Mouse (Mus musculus) embryonic stem cell, embryonic (primary cell): ENCODE data around the gene Ptpn5.

Source experiments
- CTCF ChIA-PET, 4 experiments: fragments of 300-600 bp in 2 of 4; fragments of 350-600 bp in 2 of 4; sonication (Branson Sonifier 250); formaldehyde crosslinking; loops; one replicate each; lab custom pipeline; 2022; ENCODE audit warnings: inconsistent platforms in 2 of 4; lab: Charles Lee
- POLR2A ChIA-PET, 4 experiments: fragments of 300-600 bp in 2 of 4; fragments of 350-600 bp in 2 of 4; sonication (Branson Sonifier 250); formaldehyde crosslinking; loops; one replicate each; lab custom pipeline; 2022; ENCODE audit warnings: antibody characterized with exemption in 4 of 4, inconsistent platforms in 1 of 4; lab: Charles Lee

The Ptpn5 gene

DNA sequence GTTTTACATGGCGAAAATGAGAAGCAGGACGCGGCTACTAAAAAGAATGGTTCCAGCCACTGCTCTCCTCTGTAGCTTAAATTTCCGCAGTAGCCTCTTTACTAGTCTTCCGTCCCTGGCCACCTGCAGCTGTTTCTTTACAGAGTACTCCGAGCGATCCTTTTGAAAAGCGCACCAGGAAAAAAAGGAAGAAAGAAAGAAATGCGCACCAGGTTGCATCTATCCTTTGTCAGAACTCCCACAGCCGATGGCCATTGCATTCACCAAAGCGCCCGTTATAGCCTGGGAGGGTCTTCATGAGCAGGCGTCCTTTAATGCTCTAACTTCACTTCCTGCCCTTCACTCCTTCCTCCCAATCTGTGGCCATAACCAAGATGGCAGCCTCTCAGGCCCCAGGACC, at the start of gene Ptpn5:
Ptpn5 (minus strand) TSS at position 354 of the 400 bp plus-strand sequence.
- CTCF ChIA-PET, result interaction anchor here (0.9 to 2.5 kb wide), 6 partner anchors 9 to 118 kb away, joined by 3 to 8 read pairs (median 4); no protein-coding TSS in a partner anchor
- POLR2A ChIA-PET, result no interaction called here

DNA sequence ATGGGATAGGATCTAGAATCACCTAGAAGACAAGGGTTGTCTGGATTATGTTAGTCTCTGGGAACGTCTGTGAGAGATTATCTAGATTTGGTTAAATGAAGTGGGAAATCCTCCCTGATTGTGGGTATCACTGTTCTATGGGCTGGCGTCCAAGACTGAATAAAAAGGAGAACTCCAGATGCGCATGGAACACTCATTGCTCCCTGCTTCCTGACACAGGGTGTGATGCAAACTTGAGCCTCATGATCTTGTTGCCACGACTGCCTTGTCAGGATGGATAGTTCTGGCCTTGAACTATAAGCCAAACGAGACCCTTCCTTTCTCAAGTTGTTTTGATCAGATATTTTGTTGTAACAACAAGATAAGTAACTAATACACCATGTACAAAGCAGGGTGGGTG, 37.3 kb upstream of the Ptpn5 start:
- ChIA-PET POLR2A (no interaction called here), CTCF (no interaction called here)

DNA sequence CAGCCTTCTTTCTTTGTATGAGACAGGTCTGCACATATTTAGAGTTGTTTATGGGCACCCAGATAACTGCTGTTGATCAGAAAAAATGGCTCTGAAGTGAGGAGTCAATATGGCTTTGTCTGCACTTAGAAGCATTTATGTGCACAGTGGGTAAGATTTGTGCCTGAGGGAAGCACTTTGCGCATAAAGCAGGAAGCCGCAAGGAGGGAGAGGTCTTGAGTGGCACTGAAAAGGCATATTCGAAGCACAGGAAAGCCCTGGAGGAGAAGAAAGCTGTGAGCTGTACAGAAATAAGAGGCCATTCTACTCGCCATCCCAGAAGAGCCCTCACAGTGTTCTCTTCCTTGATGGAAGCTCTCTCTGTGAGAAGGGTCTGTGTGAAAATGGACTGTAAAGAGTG, 31.5 kb upstream of the Ptpn5 start:
- ChIA-PET CTCF (interaction anchor here in 1 of 4 experiments (0.6 kb wide), 1 partner anchor 14 kb away, joined by 3 read pairs; no protein-coding TSS in a partner anchor), POLR2A (no interaction called here)

DNA sequence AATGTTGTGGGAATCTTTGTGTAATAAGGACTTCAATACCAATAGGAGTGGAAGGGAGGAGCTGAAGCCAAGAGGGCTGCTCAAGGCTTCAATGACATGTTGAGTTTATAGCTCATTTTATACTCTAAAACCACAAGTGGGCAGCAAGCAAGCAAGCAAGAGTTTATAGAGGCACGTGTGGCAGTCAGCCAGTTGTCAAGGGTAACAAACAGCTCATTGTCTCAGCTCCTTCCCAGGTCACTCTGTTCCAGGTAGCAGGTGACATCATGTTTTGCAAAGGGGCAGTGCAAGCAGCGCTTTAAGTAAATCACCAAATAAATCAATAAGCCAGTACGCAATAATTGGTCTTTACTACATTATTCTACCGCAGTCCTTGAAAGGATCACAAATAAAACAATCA, 29.7 kb upstream of the Ptpn5 start:
- POLR2A ChIA-PET, result no interaction called here
- CTCF ChIA-PET, result no interaction called here

DNA sequence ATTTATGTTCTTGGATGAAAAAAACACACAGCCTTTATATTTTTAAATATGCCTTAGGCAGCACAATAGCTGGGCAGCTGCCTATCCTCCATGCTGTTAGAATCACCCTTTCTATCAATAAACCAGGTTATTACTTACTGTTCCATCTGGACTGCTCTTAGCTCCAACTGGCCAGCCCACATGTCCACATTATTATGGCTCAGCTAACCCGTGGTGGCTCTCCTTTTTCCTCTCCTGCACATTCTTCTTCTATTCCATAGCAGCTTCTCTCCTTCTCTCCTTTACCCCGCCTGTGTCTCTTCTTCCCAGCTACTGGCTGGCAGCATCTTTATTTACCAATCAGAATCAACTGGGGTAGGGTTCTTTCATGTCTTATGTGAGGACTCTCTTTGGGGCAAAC, 25.0 kb upstream of the Ptpn5 start:
- ChIA-PET CTCF (interaction anchor here in 1 of 4 experiments (0.9 kb wide), 1 partner anchor 15 kb away, joined by 3 read pairs; no protein-coding TSS in a partner anchor), POLR2A (no interaction called here)

DNA sequence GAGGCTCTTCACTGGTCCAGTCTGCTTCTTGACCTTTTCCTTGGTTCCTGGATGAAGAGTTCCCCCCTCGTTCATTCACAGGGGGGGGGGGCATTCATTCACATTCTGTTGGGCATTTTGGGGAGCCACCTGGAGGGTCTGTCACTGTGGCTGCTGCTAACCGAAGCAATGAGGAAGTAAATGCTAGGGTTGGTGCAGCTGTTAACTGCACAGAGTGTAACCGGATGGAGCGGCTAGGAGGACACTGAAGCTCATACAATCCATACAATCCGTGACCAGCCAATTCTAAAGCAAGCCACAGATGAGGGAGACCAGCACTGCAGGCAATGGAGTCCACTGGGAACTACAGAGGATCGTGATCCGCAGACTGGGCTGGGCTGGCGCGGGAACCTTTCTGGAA, 24.3 kb upstream of the Ptpn5 start:
- ChIA-PET POLR2A (no interaction called here), CTCF (no interaction called here)

DNA sequence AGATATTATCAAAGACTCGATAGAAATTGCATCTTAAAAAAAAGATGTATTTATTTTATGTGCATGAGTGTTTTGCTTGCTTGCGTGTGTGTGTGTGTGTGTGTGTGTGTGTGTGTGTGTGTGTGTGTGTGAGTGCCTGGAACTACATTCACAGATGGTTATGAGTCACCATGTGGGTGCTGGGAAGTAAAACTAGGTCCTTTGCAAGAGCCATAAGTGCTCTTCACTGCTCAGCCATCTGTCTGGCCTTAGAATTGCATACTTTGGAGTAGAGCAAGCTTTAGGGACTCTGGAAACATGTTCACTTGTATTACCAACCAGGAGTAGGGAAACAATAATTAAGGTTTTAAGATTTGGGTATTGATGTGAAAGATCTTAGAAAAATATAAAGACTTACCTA, 22.4 kb upstream of the Ptpn5 start:
- ChIA-PET CTCF (interaction anchor here in 3 of 4 experiments (0.5 to 1.1 kb wide), 6 partner anchors 10 to 674 kb away, joined by 3 to 5 read pairs (median 3); no protein-coding TSS in a partner anchor), POLR2A (interaction anchor here in 1 of 4 experiments (0.6 kb wide), 1 partner anchor 18 kb away, joined by 5 read pairs; no protein-coding TSS in a partner anchor)

DNA sequence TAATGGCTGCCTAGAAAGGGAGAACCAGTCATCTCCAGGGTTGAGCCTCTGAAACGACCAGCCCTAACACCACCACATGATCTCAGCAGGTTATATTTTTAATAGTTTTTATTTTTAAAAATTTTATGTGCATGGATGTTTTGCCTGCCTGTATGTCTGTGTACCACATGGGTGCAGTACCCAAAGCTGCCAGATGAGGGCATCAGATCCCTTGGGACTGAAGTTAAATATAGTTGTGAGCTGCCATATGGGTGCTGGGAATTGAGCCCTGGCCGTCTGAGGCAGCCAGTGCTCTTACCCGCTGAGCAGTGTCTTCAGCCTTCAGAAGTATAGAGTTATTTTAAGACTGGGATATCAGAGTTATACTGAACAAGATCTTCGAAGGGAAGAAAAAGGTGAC, 21.9 kb upstream of the Ptpn5 start:
- ChIA-PET POLR2A (interaction anchor here in 1 of 4 experiments (0.6 kb wide), 1 partner anchor 18 kb away, joined by 5 read pairs; no protein-coding TSS in a partner anchor), CTCF (interaction anchor here in 3 of 4 experiments (0.5 to 1.1 kb wide), 7 partner anchors 9 to 674 kb away, joined by 3 to 5 read pairs (median 3); no protein-coding TSS in a partner anchor)

DNA sequence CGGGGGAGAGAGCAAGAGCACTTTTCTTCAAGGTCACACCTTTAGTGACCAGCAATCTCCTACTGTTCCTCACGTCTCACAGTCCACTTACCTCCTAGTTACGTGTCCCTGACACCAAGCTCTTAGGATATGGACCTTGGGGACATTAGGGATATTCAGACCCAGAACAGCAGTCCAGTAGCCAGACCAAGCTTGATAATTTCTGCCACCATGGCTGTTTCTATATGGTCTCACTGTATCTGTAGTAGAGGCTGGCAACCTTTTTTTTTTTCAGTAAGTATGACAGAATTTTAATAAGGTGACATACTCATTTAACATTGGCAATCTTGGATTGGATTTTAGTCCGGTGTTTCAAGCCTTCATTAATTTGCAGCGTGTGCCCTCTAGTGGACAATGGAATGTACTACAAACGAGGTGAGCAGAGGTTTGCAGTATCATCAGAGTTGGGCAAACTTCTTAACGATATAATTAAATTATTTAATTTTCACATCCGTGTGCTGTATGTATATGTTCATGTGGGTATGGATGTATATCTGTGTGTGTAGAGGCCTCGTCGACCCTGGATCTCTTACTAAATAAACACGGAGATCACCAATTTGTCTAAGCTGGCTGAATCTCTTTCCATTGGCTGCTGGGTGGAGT, 17.1 kb upstream of the Ptpn5 start:
- ChIA-PET CTCF (interaction anchor here (0.7 to 2.1 kb wide), 18 partner anchors 15 to 1067 kb away, joined by 3 to 8 read pairs (median 4); partner anchors contain the start of genes Ptpn5 (in 1 of the 4) and Uevld (in 1 of the 4)), POLR2A (no interaction called here)

DNA sequence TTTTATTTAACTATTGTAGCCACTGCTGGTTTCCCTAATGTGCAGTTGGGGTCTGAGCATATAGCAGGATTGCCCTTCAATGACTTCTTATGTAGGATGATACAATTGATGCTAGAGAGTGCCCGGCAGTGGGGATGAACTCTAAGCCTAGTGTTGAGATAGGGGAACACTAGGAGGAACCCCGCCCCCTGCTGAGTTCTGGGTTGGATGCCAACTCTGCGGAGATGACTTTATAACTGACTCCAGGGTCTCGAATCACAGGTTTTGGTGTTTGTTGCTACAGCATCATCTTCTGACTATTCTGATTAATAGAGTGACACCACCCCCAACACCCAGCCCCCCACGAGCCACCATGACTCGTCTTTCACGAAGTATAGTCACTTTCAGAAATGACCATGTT, 14.8 kb upstream of the Ptpn5 start:
- ChIA-PET CTCF (interaction anchor here in 2 of 4 experiments (1.0 to 1.2 kb wide), 4 partner anchors 8 to 126 kb away, joined by 3 read pairs; no protein-coding TSS in a partner anchor), POLR2A (interaction anchor here in 1 of 4 experiments (0.6 kb wide), 1 partner anchor 25 kb away, joined by 3 read pairs; no protein-coding TSS in a partner anchor)

DNA sequence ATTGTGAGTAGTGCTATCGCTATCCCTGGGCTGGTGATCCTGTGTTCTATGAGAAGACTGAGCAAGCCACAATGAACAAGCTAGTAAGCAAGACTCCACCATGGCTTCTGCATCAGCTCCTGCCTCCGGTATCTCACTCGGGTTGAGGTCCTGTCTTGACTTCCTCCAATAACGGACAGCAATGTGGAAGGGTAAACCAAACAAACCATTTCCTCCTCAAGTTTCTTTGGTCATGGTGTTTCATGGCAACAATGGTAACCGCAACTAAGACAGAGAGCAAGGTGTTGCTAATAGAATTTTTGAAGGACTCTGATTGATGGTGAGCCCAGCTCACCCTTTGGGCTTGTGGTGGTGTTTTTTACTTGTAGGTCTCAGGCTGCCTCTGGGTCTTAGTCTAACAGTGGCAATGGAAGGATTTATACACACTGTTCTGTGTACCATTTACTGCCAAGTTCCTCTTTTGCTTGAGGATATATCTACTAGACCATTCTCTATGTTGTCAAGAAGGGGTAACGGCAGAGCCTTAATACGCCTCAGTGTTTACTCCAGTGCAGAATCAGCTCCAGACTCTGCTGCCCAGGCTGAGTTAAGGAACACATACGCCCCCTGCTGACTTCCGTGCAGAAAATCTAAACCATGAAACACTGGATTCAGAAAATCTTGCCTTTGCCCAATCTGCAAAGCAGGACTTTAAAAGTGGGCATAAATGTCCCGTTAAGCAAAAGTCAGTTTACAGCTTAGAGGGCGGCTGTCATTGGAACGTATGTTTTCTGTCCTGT, 12.7 kb upstream of the Ptpn5 start:
- CTCF ChIA-PET, result interaction anchor here (0.6 to 2.0 kb wide), 15 partner anchors 9 to 183 kb away, joined by 3 to 5 read pairs (median 3); partner anchors contain the start of gene Spty2d1 (in 1 of the 4)
- POLR2A ChIA-PET, result interaction anchor here in 2 of 4 experiments (0.6 to 1.1 kb wide), 2 partner anchors 123 to 1930 kb away, joined by 3 read pairs; partner anchors contain the start of gene Tead2 (in 1 of the 2)

DNA sequence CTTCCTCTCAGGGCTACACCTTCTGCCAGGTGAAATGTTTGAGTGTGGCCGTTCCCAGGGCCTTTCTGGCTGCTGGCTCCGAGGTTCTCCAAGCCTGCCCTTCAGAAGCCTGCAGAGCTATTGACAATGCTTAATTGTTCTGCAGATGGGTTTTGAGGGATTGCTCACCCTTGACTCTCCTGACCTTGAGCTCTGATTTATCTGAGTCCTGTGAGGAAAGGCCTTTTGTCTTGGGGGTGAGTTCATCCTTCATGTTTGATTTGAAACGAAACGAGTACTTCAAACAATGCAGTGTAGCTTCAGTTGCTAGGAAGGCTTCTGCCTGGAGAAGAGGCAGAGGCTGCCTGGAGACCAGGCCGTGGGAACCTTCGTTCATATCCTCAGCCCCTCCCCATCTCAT, 10.8 kb upstream of the Ptpn5 start:
- ChIA-PET CTCF (interaction anchor here in 3 of 4 experiments (0.5 to 1.9 kb wide), 5 partner anchors 12 to 820 kb away, joined by 4 to 9 read pairs (median 5); no protein-coding TSS in a partner anchor), POLR2A (interaction anchor here in 1 of 4 experiments (0.5 kb wide), 1 partner anchor 181 kb away, joined by 3 read pairs; no protein-coding TSS in a partner anchor)

DNA sequence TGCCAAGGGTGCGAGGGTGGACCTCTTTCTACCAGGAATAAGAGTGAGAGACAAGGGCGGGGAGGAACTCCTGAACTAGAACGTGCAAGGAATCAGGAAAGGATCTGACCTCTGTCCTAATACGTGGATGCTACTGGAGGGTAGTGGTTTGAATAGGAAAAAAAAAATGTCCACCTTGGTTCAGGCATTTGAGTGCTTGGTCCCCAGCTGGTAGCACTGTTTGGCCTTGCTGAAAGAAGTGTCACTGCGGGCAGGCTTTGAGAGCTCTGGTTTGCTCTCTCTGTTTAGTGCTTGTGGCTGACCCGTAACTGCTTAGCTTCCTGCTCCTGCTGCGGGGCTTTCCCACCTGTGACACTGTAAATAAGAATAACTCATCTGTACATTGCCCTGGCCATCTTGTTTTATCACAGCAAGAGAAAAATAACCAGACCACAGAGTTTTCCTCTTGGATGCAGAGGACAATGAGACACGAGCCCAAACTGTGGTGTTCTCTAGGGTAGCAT, 6.4 kb upstream of the Ptpn5 start:
- CTCF ChIA-PET, result interaction anchor here in 1 of 4 experiments (1.1 kb wide), 1 partner anchor 9 kb away, joined by 3 read pairs; no protein-coding TSS in a partner anchor
- POLR2A ChIA-PET, result no interaction called here

DNA sequence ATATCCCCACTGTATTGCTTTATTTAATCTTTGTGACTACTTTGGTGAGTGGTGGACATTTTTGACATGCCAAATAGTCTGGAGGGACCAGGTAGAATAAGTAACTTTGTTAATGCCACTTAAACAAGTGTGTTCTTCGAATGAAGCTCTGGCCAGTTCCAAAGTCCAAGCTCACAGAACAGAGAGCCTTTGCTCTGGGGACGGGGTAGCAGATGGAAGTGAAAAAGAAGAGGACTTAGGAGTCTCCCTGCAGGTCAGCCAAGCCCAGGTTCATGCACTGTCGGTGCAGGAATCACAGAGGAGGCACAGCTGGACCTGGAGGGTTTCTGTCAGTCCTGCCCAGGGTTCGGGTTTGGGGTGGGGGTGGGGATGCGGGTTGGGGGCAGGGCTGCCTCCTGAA, 1.1 kb upstream of the Ptpn5 start:
- POLR2A ChIA-PET, result no interaction called here
- CTCF ChIA-PET, result interaction anchor here in 2 of 4 experiments (0.6 to 0.9 kb wide), 2 partner anchors 15 to 31 kb away, joined by 3 read pairs; no protein-coding TSS in a partner anchor

DNA sequence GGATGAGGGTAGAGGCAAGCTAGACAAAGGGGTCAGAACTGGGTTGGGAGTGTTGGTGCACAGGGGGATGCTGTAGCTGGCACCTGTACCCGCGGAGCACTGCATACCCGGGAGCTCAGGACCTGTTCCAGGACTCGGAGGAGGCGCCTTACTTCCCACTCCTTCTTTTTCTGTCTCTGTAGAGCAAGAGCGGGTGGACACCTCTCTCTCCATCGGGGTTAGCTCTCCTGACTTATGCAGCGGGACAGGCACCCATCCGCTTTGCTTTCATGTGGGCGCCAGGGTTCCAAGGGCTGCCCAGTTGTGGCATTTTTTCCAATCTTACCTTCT, 588 bp downstream of the Ptpn5 start:
- CTCF ChIA-PET, result interaction anchor here (0.9 to 2.5 kb wide), 6 partner anchors 10 to 117 kb away, joined by 3 to 8 read pairs (median 4); no protein-coding TSS in a partner anchor

DNA sequence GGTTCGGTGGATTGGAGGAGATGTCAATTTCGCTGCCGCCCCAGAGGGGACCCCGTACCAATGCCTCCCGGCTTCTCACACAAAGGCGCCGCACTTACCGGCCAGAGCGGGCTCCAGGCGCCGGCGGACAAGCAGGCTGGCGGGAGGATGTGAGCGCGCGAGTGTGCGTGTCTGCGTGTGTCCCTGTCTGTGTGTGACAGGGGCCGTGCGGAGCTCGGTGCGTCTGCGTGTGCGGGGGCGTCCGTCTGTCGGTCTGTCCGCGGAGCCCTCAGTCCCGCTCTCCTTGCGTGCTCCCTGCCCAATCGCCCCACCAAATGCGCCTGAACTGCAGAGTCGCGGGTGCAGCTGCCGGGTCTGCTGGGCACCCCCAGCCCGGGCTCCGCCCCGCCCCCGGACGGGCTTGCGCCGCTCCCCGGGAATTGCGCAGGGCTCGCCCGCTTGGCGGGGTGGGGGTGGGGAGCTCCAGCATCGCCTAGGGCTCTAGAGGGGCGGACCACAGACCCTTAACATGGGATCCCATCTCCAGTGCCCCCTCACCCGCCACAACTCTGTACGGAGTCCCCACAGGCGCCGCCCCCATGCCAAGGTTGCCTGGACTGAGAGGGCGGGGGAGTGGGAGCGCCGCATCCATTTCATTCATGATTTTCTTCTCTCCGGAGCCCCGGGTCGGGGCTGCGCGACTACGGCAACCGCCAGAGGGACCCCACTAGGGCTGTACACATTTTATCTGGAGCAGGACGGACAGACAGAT, 1.1 kb downstream of the Ptpn5 start:
- POLR2A ChIA-PET, result interaction anchor here in 2 of 4 experiments (0.8 to 1.7 kb wide), 4 partner anchors 10 to 125 kb away, joined by 3 to 5 read pairs (median 4); partner anchors contain the start of gene Spty2d1 (in 1 of the 2)

More for the DNA sequence above, 588 bp downstream of the Ptpn5 start:
- POLR2A ChIA-PET, result interaction anchor here in 1 of 4 experiments (1.7 kb wide), 1 partner anchor 10 kb away, joined by 5 read pairs; no protein-coding TSS in a partner anchor

DNA sequence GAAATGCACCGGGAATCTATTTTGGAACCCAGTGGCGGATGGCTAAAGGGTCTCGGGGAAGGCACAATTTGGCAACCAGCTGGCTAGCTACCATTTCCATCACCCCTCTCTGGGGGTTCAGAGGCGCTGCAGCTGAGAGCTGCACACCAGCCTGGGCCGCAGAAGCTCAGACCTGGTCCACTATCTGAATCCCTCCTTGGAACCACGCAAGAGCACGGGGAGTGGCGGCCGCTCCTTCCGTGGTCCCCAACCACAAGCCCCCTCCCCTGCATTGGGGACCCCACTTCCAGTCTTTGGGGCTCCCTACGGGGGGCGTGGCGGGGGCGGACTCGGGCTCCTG, 1.7 kb downstream of the Ptpn5 start:
- POLR2A ChIA-PET, result interaction anchor here in 2 of 4 experiments (0.8 to 1.7 kb wide), 4 partner anchors 9 to 124 kb away, joined by 3 to 5 read pairs (median 4); partner anchors contain the start of gene Spty2d1 (in 1 of the 2)
- CTCF ChIA-PET, result interaction anchor here (0.6 to 2.5 kb wide), 10 partner anchors 12 to 1032 kb away, joined by 3 to 8 read pairs (median 4); no protein-coding TSS in a partner anchor

More for the DNA sequence above, 1.1 kb downstream of the Ptpn5 start:
- CTCF ChIA-PET, result interaction anchor here (0.6 to 2.5 kb wide), 9 partner anchors 10 to 623 kb away, joined by 3 to 8 read pairs (median 4); no protein-coding TSS in a partner anchor
